Mouse (Mus musculus) limb, embryonic 15.5 days (tissue): Measurements from ENCODE around the gene Olfr1301. TPM values are rescaled to one million over a fixed set of nuclear protein-coding genes. Genes with fewer than 3 reads are reported as not detected.

Experiments used
- ATAC-seq: fragments of 200-750 bp; cut with Nextera tagmentation; 2 replicates; pipeline ENCODE4 v1.8.0; 2017; ENCODE audit warnings: low read depth, moderate TSS enrichment; ENCODE audit not compliant: insufficient number of reproducible peaks, low FRiP score, low TSS enrichment
- H3K27ac ChIP-seq: fragments of 300-500 bp; sonication (generic); 2 replicates; pipeline ENCODE4 v1.5.1; 2015; ENCODE audit warnings: moderate library complexity, mild to moderate bottlenecking, inconsistent platforms
- H3K27me3 ChIP-seq: fragments of 300-500 bp; sonication (generic); 2 replicates; pipeline ENCODE4 v1.6.1; 2015; ENCODE audit warnings: inconsistent platforms
- H3K36me3 ChIP-seq: fragments of 300-500 bp; sonication (generic); 2 replicates; pipeline ENCODE4 v1.6.1; 2015; ENCODE audit warnings: inconsistent platforms
- H3K4me1 ChIP-seq: fragments of 300-500 bp; sonication (generic); 2 replicates; pipeline ENCODE4 v1.6.1; 2015; ENCODE audit warnings: inconsistent platforms
- H3K4me2 ChIP-seq: fragments of 300-500 bp; sonication (generic); 2 replicates; pipeline ENCODE4 v1.6.1; 2015; ENCODE audit warnings: mild to moderate bottlenecking, inconsistent platforms
- H3K4me3 ChIP-seq: fragments of 300-500 bp; sonication (generic); 2 replicates; pipeline ENCODE4 v1.5.1; 2015; ENCODE audit warnings: mild to moderate bottlenecking, inconsistent platforms
- H3K9ac ChIP-seq: fragments of 300-500 bp; sonication (generic); 2 replicates; pipeline ENCODE4 v1.6.1; 2015; ENCODE audit warnings: inconsistent platforms
- H3K9me3 ChIP-seq: fragments of 300-500 bp; sonication (generic); 2 replicates; pipeline ENCODE4 v1.6.1; 2016; ENCODE audit warnings: inconsistent platforms
- WGBS: fragments of 180-500 bp; shearing (Covaris S2); methylation state at CpG from one replicate; pipeline ENCODE4 v1.1.7; 2015; 5-methylcytosine and 5-hydroxymethylcytosine counted together
- polyA plus RNA-seq: library from polyadenylated mRNA; unstranded; fragments of >200 nt; fragmentation: Nextera tagmentation; extraction: Ambion mirVana; gene quantifications from 2 replicates; pipeline ENCODE4 v1.2.1, GENCODE M21; 2015

Olfr1301 gene
- polyA plus RNA-seq: not detected in 2 replicates

- Histone ChIP-seq H3K4me2 (no peak within 1 kb of the TSS), H3K9ac (no peak within 1 kb of the TSS), H3K27ac (no peak within 1 kb of the TSS), H3K4me3 (no peak within 1 kb of the TSS), H3K36me3 (no peaks in the 10 kb centered on the region), H3K27me3 (no peaks in the 10 kb centered on the region), H3K9me3 (no peaks in the 10 kb centered on the region), H3K4me1 (no peaks in the 10 kb centered on the region)
- ATAC-seq: no peak
- 85% methylated on average over 3 of the region's 3 CpGs for WGBS
Observed at GRCm38 (mm10) chr2:111750706-111751105, at the start of gene Olfr1301. TSS of gene Olfr1301 (plus strand) at chr2:111751006.

GRCm38 (mm10) chr2:111726739-111727138 is 24.1 kb upstream of the Olfr1301 start:
- no peaks in the 10 kb centered on the region for H3K27me3 ChIP-seq
- no peak overlapping the region for H3K27ac ChIP-seq
- H3K4me3 ChIP-seq: no peak overlapping the region
- ATAC-seq: no peak
- no peaks in the 10 kb centered on the region for H3K36me3 ChIP-seq
- no peak overlapping the region for H3K9ac ChIP-seq
- no peak overlapping the region for H3K4me2 ChIP-seq
- no peaks in the 10 kb centered on the region for H3K4me1 ChIP-seq
- no peaks in the 10 kb centered on the region for H3K9me3 ChIP-seq

GRCm38 (mm10) chr2:111777129-111777528 is 26.3 kb downstream of the Olfr1301 start, which contains the start of gene Olfr1302:
TSS of gene Olfr1302 (plus strand) at chr2:111777429.
- Histone ChIP-seq H3K4me1 (no peaks in the 10 kb centered on the region), H3K27ac (no peak within 1 kb of the TSS), H3K9ac (no peak within 1 kb of the TSS), H3K36me3 (no peaks in the 10 kb centered on the region), H3K27me3 (no peaks in the 10 kb centered on the region), H3K9me3 (no peaks in the 10 kb centered on the region), H3K4me3 (no peak within 1 kb of the TSS), H3K4me2 (no peak within 1 kb of the TSS)
- WGBS: 81% methylated on average over 2 of the region's 2 CpGs
- ATAC-seq: no peak

Other genes with a start within 250 kb of the Olfr1301 start
- not detected in 2 replicates for gene Olfr1293-ps, start 225.8 kb upstream of the Olfr1301 start, polyA plus RNA-seq
- not detected in 2 replicates for gene Olfr1294, start 210.7 kb upstream of the Olfr1301 start, polyA plus RNA-seq
- gene Olfr1295, start 181.3 kb upstream of the Olfr1301 start, polyA plus RNA-seq: not detected in 2 replicates
- gene Olfr1297, start 124.5 kb upstream of the Olfr1301 start, polyA plus RNA-seq: not detected in 2 replicates
- not detected in 2 replicates for gene Olfr1298, start 101.8 kb upstream of the Olfr1301 start, polyA plus RNA-seq
- not detected in 2 replicates for gene Olfr1299, start 89.6 kb upstream of the Olfr1301 start, polyA plus RNA-seq
- gene Olfr1302, start 26.4 kb downstream of the Olfr1301 start, polyA plus RNA-seq: not detected in 2 replicates
- not detected in 2 replicates for gene Olfr1303, start 69.3 kb downstream of the Olfr1301 start, polyA plus RNA-seq
- gene Olfr1305, start 126.1 kb downstream of the Olfr1301 start, polyA plus RNA-seq: not detected in 2 replicates
- not detected in 2 replicates for gene Olfr1306, start 165.3 kb downstream of the Olfr1301 start, polyA plus RNA-seq
- gene Olfr1307, start 198.4 kb downstream of the Olfr1301 start, polyA plus RNA-seq: not detected in 2 replicates
- gene Olfr1308, start 213.9 kb downstream of the Olfr1301 start, polyA plus RNA-seq: not detected in 2 replicates
- gene Olfr1309, start 239.3 kb downstream of the Olfr1301 start, polyA plus RNA-seq: not detected in 2 replicates